Mouse (Mus musculus) megakaryocyte, embryonic 14.5 days (primary cell): Measurements from ENCODE around the gene Sapcd2. TPM values are rescaled to one million over a fixed set of nuclear protein-coding genes. Genes with fewer than 3 reads are reported as not detected.

Experiments used
- H3K27me3 ChIP-seq: replicated peaks from 2 replicates; pipeline ENCODE3; 2012; ENCODE audit warnings: inconsistent platforms
- H3K36me3 ChIP-seq: replicated peaks from 2 replicates; pipeline ENCODE3; 2012; ENCODE audit warnings: low read length, inconsistent platforms, mixed read lengths
- H3K4me1 ChIP-seq: 2 replicates; pipeline ENCODE4 v1.6.1; 2012; ENCODE audit warnings: inconsistent platforms
- H3K4me3 ChIP-seq: replicated peaks from 2 replicates; pipeline ENCODE3; 2012; ENCODE audit warnings: moderate library complexity, mild to moderate bottlenecking, inconsistent platforms
- H3K9me3 ChIP-seq: 2 replicates; pipeline ENCODE4 v1.6.1; 2012; ENCODE audit warnings: inconsistent platforms
- FLI1 ChIP-seq: IDR thresholded peaks from 2 replicates; pipeline ENCODE4 v1.6.1; 2012; ENCODE audit warnings: low read length, inconsistent platforms, mixed read lengths
- GATA1 ChIP-seq: IDR thresholded peaks from 3 replicates; pipeline ENCODE4 v1.6.1; 2012; ENCODE audit warnings: mixed read lengths, low read length, inconsistent platforms, borderline replicate concordance
- polyA plus RNA-seq: library from polyadenylated mRNA; stranded (reverse); fragments of >175 nt; gene quantifications from 2 replicates; pipeline ENCODE4 v1.2.3, GENCODE M21; 2012; ENCODE audit warnings: low replicate concordance; ENCODE audit not compliant: insufficient read depth

The Sapcd2 gene
- polyA plus RNA-seq, 1 experiment, result 29.9 TPM

DNA sequence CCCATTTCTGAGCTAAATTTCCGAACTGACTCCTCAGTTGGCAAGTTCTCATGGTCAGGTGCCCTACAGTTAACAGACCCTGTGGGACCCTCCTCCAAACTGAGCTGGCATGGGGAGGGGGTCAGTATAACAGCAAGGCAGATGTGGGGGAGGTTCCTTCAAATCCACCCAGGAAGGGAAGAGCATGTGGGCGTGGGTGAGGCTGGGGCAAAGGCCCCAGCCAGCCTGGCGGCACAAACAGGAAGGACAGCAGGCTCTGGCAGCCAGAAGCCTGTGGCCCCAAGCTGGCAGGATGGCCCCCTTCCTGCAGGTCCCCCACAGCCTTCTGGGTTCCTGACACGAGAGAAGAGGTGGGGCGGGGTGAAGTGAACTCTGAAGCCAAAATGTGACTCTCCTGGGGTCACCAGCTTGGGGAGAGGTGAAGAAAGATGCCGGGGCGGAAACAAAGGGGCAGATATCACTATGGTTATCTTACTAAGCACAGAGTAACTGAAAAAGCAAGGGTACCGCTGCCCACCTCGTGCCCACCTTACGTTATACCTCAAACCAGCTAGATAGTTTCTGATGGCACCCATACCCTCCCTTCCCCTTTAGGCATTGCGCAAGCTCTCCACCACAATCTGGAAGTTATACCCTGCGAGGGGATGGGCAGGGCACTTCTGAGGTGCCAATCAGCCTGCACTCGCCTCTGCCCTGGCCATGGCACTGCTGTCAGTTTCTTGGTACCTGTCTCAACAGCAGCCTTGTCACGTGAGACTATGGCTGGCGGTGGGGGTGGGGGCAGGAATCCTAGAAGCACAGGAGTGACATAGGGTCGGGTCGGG lies 50.7 kb downstream of the Sapcd2 start, which contains the start of gene Fut7:
Fut7 (plus strand) TSS at position 681 of the 824 bp plus-strand sequence.
- TF ChIP-seq FLI1 (no peak), GATA1 (no peak)
- Histone ChIP-seq H3K9me3 (peaks cover 3% of the 10 kb centered on the region; the same call in 1 of the 2 replicates), H3K36me3 (peaks cover 9% of the 10 kb centered on the region), H3K4me3 (peak within 1 kb of the TSS; percentile 86), H3K4me1 (peaks cover 79% of the 10 kb centered on the region), H3K27me3 (peaks cover 32% of the 10 kb centered on the region)

DNA sequence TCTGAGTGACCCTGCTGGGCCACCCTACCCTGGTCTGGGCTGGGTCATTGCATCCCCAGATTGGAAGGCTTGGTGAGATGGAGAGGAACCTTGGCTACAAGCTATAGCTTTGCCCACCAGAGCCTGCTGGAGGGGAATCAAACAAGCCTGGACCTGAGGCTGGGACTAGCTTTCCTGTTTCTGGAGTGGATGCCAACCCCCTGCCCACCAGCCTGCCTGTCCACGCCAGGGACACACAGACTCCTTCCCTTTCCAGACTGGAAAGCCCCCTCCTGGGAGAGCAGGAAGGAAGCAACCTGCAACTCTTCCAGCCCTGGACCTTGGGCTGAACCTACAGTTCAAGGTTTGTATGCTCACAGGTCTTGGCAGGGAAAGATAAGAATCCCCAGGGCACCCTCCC lies 51.5 kb downstream of the Sapcd2 start:
- Histone ChIP-seq H3K9me3 (peaks cover 3% of the 10 kb centered on the region; the same call in 1 of the 2 replicates), H3K4me1 (peaks cover 77% of the 10 kb centered on the region), H3K4me3 (peak overlapping the region; percentile 86), H3K36me3 (peaks cover 9% of the 10 kb centered on the region), H3K27me3 (peaks cover 27% of the 10 kb centered on the region)
- TF ChIP-seq FLI1 (no peak), GATA1 (no peak)

GRCm38 (mm10) chr2:25425481-25425880 lies 53.4 kb downstream of the Sapcd2 start:
- Histone ChIP-seq H3K27me3 (peaks cover 35% of the 10 kb centered on the region), H3K9me3 (peaks cover 3% of the 10 kb centered on the region; the same call in 1 of the 2 replicates), H3K36me3 (peaks cover 10% of the 10 kb centered on the region), H3K4me3 (no peak overlapping the region), H3K4me1 (peaks cover 91% of the 10 kb centered on the region)
- TF ChIP-seq FLI1 (no peak), GATA1 (no peak)

DNA sequence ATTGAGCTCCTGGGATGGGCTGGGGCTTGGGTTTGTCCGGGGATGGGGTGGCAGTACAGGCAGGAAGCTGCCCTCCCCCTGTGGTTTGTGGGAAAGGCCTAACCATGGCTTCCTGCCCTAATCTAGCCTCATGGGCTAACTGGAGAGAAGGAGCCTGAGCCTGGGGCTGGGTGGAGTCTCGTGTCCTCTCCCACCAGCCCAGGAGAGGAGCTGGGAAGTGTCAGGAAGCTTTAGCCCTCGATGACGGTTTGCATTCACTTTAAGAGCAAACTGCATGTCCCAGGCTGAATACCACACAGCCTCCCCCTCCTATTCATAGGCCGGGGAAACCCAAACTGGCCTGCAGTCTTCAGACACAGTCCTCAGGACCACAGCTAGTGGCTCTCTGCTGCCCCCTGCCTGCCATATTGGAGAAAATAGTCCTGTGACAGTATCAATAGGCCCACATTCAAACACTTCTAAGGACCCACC lies 54.6 kb downstream of the Sapcd2 start:
- peaks cover 97% of the 10 kb centered on the region for H3K4me1 ChIP-seq
- H3K9me3 ChIP-seq, result peaks cover 3% of the 10 kb centered on the region; the same call in 1 of the 2 replicates
- TF ChIP-seq GATA1 (no peak), FLI1 (no peak)
- H3K4me3 ChIP-seq, result peak overlapping the region; percentile 86
- H3K36me3 ChIP-seq, result peaks cover 20% of the 10 kb centered on the region
- peaks cover 45% of the 10 kb centered on the region for H3K27me3 ChIP-seq

GRCm38 (mm10) chr2:25427256-25427655 lies 55.1 kb downstream of the Sapcd2 start:
- H3K36me3 ChIP-seq, result peaks cover 20% of the 10 kb centered on the region
- TF ChIP-seq GATA1 (no peak), FLI1 (no peak)
- peaks cover 45% of the 10 kb centered on the region for H3K27me3 ChIP-seq
- peaks cover 3% of the 10 kb centered on the region; the same call in 1 of the 2 replicates for H3K9me3 ChIP-seq
- H3K4me3 ChIP-seq, result peak overlapping the region; percentile 86
- H3K4me1 ChIP-seq, result peaks cover 97% of the 10 kb centered on the region

Other genes with a start within 250 kb of the Sapcd2 start
- gene Nrarp, start 191.6 kb upstream of the Sapcd2 start, polyA plus RNA-seq, result 7.9 and 8.1 TPM in 2 replicates
- 10.3 and 14.6 TPM in 2 replicates for gene Tor4a, start 175.4 kb upstream of the Sapcd2 start, polyA plus RNA-seq
- gene Nelfb, start 160.8 kb upstream of the Sapcd2 start, polyA plus RNA-seq, result 22.9 and 24.0 TPM in 2 replicates
- 0.08 and 1.5 TPM in 2 replicates for gene Stpg3, start 157.7 kb upstream of the Sapcd2 start, polyA plus RNA-seq
- gene Fam166a, start 153.6 kb upstream of the Sapcd2 start, polyA plus RNA-seq, result not detected in 2 replicates
- 264 and 365 TPM in 2 replicates for gene Tubb4b, start 147.6 kb upstream of the Sapcd2 start, polyA plus RNA-seq
- not detected in 2 replicates for gene Slc34a3, start 138.0 kb upstream of the Sapcd2 start, polyA plus RNA-seq
- gene Rnf224, start 135.5 kb upstream of the Sapcd2 start, polyA plus RNA-seq, result not detected in 2 replicates
- 3.8 and 7.6 TPM in 2 replicates for gene Rnf208, start 130.1 kb upstream of the Sapcd2 start, polyA plus RNA-seq
- not detected in 2 replicates for gene Cysrt1, start 129.9 kb upstream of the Sapcd2 start, polyA plus RNA-seq
- gene AL732309.1, start 125.5 kb upstream of the Sapcd2 start, polyA plus RNA-seq, result 1.1 TPM in 1 of 2 replicates, not detected in the other
- 16.3 and 20.0 TPM in 2 replicates for gene Tmem203, start 116.9 kb upstream of the Sapcd2 start, polyA plus RNA-seq
- 11.9 and 12.9 TPM in 2 replicates for gene Tprn, start 109.7 kb upstream of the Sapcd2 start, polyA plus RNA-seq
- gene Ssna1, start 99.9 kb upstream of the Sapcd2 start, polyA plus RNA-seq, result 34.6 and 160 TPM in 2 replicates
- gene Anapc2, start 99.8 kb upstream of the Sapcd2 start, polyA plus RNA-seq, result 3.1 and 14.8 TPM in 2 replicates
- not detected in 2 replicates for gene Tmem210, start 84.2 kb upstream of the Sapcd2 start, polyA plus RNA-seq
- not detected in 2 replicates for gene Lrrc26, start 82.4 kb upstream of the Sapcd2 start, polyA plus RNA-seq
- gene Grin1, start 53.1 kb upstream of the Sapcd2 start, polyA plus RNA-seq, result not detected in 2 replicates
- 4.4 and 13.9 TPM in 2 replicates for gene Man1b1, start 40.0 kb upstream of the Sapcd2 start, polyA plus RNA-seq
- gene Dpp7, start 16.0 kb upstream of the Sapcd2 start, polyA plus RNA-seq, result 4.3 and 4.4 TPM in 2 replicates
- 12.1 and 13.3 TPM in 2 replicates for gene Uap1l1, start 6.6 kb upstream of the Sapcd2 start, polyA plus RNA-seq
- gene Entpd2, start 23.6 kb downstream of the Sapcd2 start, polyA plus RNA-seq, result 1.3 TPM in 1 of 2 replicates, not detected in the other
- gene Npdc1, start 27.0 kb downstream of the Sapcd2 start, polyA plus RNA-seq, result 3.7 and 3.9 TPM in 2 replicates
- gene Fut7, start 50.9 kb downstream of the Sapcd2 start, polyA plus RNA-seq, result 4.3 TPM in 1 of 2 replicates, not detected in the other
- gene Abca2, start 56.4 kb downstream of the Sapcd2 start, polyA plus RNA-seq, result 13.1 and 24.3 TPM in 2 replicates
- gene Clic3, start 84.5 kb downstream of the Sapcd2 start, polyA plus RNA-seq, result not detected in 2 replicates
- gene Paxx, start 88.8 kb downstream of the Sapcd2 start, polyA plus RNA-seq, result 51.1 and 52.3 TPM in 2 replicates
- gene Ptgds, start 97.7 kb downstream of the Sapcd2 start, polyA plus RNA-seq, result not detected in 2 replicates
- gene Lcn12, start 121.6 kb downstream of the Sapcd2 start, polyA plus RNA-seq, result not detected in 2 replicates
- 46.2 and 91.1 TPM in 2 replicates for gene Fbxw5, start 128.4 kb downstream of the Sapcd2 start, polyA plus RNA-seq
- gene C8g, start 129.4 kb downstream of the Sapcd2 start, polyA plus RNA-seq, result 0.43 TPM in 1 of 2 replicates, not detected in the other
- gene Traf2, start 174.6 kb downstream of the Sapcd2 start, polyA plus RNA-seq, result 0.78 and 7.0 TPM in 2 replicates
- 316 and 1,404 TPM in 2 replicates for gene Edf1, start 185.5 kb downstream of the Sapcd2 start, polyA plus RNA-seq
- 0.75 TPM in 1 of 2 replicates, not detected in the other for gene Mamdc4, start 202.5 kb downstream of the Sapcd2 start, polyA plus RNA-seq
- gene Phpt1, start 202.9 kb downstream of the Sapcd2 start, polyA plus RNA-seq, result 4.7 TPM in 1 of 2 replicates, not detected in the other
- gene Ajm1, start 209.4 kb downstream of the Sapcd2 start, polyA plus RNA-seq, result 0.44 and 0.85 TPM in 2 replicates
- gene Rabl6, start 236.2 kb downstream of the Sapcd2 start, polyA plus RNA-seq, result 36.6 and 58.2 TPM in 2 replicates
- 0.15 TPM in 1 of 2 replicates, not detected in the other for gene Ccdc183, start 245.4 kb downstream of the Sapcd2 start, polyA plus RNA-seq
- gene Tmem141, start 249.7 kb downstream of the Sapcd2 start, polyA plus RNA-seq, result 0.94 TPM in 1 of 2 replicates, not detected in the other